ENCODE assay signal across 8 mouse cellular contexts in genomic region chr14:76658952-76659502, GRCm38 (mm10).
DNase-seq lines count a peak whose midpoint lies in the region; ATAC-seq and TF ChIP-seq lines count a peak whose summit lies in the region.

No protein-coding gene starts in this region.

- DNase-seq in kidney, postnatal 0 days (ENCODE audit: low spot score), result no peak
- DNase-seq in cerebellum, adult 11-12 months, result peak; percentile 33
- no peak for DNase-seq in urinary bladder, adult 18-20 months (ENCODE audit: low spot score in 2 of 2)
- DNase-seq in testis, postnatal 14 days (ENCODE audit: low spot score), result no peak

- no peaks in the 10 kb centered on the region for H3K36me3 ChIP-seq in kidney, postnatal 0 days (ENCODE audit: insufficient read depth, low read length)
- no peaks in the 10 kb centered on the region for H3K36me3 ChIP-seq in kidney, embryonic 16.5 days (ENCODE audit: insufficient read depth, low read length)
- H3K36me3 ChIP-seq in E14TG2a.4 (ENCODE audit: insufficient read depth, low read length) (no peaks in the 10 kb centered on the region), myocyte (ENCODE audit: control insufficient read depth, insufficient read depth) (no peaks in the 10 kb centered on the region)
- H3K36me3 ChIP-seq in hindbrain, embryonic 12.5 days, result no peaks in the 10 kb centered on the region

- no peak overlapping the region for H3ac ChIP-seq in myocyte (ENCODE audit: control insufficient read depth, insufficient read length)

- no peaks in the 10 kb centered on the region for H3K27me3 ChIP-seq in kidney, postnatal 0 days (ENCODE audit: insufficient read depth, low read length)
- no peaks in the 10 kb centered on the region for H3K27me3 ChIP-seq in kidney, embryonic 16.5 days (ENCODE audit: insufficient read depth, low read length)
- H3K27me3 ChIP-seq in E14TG2a.4 (ENCODE audit: insufficient read depth, low read length) (no peaks in the 10 kb centered on the region), myocyte (ENCODE audit: control insufficient read depth, insufficient read depth, insufficient read length) (no peaks in the 10 kb centered on the region)
- no peaks in the 10 kb centered on the region; the same call in 1 of the 2 replicates for H3K27me3 ChIP-seq in hindbrain, embryonic 12.5 days

- 0 out of 2 replicates have a peak, but pooled peaks have one; percentile 5 for ATAC-seq in kidney, postnatal 0 days (replicated peaks; ENCODE audit: low FRiP score, low read depth)
- ATAC-seq in kidney, embryonic 16.5 days (ENCODE audit: low FRiP score, low TSS enrichment), result no peak
- ATAC-seq in hindbrain, embryonic 12.5 days (ENCODE audit: low FRiP score), result no peak

- no peak for TF ChIP-seq POLR2A in myocyte (IDR thresholded peaks at IDR 0.05; ENCODE audit: insufficient read length, low read depth)

- H3K4me3 ChIP-seq in kidney, postnatal 0 days (replicated peaks; ENCODE audit: low read depth, low read length), result no peak overlapping the region
- H3K4me3 ChIP-seq in kidney, embryonic 16.5 days (ENCODE audit: low read length), result no peak overlapping the region
- H3K4me3 ChIP-seq in E14TG2a.4 (replicated peaks; ENCODE audit: low read length) (0 out of 2 replicates have a peak overlapping the region, but pooled peaks have one; percentile 13), myocyte (no peak overlapping the region)
- H3K4me3 ChIP-seq in hindbrain, embryonic 12.5 days, result no peak overlapping the region

- no peak for TF ChIP-seq CTCF in kidney, postnatal 0 days (IDR thresholded peaks at IDR 0.05; ENCODE audit: low read depth)
- TF ChIP-seq CTCF in E14TG2a.4 (conservative IDR thresholded peaks at IDR 0.05; ENCODE audit: low read length), result no peak

- H3K4me1 ChIP-seq in kidney, postnatal 0 days (replicated peaks; ENCODE audit: insufficient read depth, low read length), result no peaks in the 10 kb centered on the region
- peaks cover 15% of the 10 kb centered on the region for H3K4me1 ChIP-seq in kidney, embryonic 16.5 days (ENCODE audit: insufficient read depth, low read length)
- peaks cover 77% of the 10 kb centered on the region for H3K4me1 ChIP-seq in E14TG2a.4 (replicated peaks; ENCODE audit: low read depth, low read length)
- peaks cover 23% of the 10 kb centered on the region for H3K4me1 ChIP-seq in hindbrain, embryonic 12.5 days

- no peak overlapping the region for H3K4me2 ChIP-seq in kidney, postnatal 0 days (ENCODE audit: low read length)
- no peak overlapping the region for H3K4me2 ChIP-seq in kidney, embryonic 16.5 days (replicated peaks; ENCODE audit: low read depth, low read length)
- peak overlapping the region; percentile 84 for H3K4me2 ChIP-seq in myocyte (ENCODE audit: low read depth)
- H3K4me2 ChIP-seq in hindbrain, embryonic 12.5 days (replicated peaks), result no peak overlapping the region

- no peaks in the 10 kb centered on the region for H3K9me3 ChIP-seq in kidney, postnatal 0 days (replicated peaks; ENCODE audit: low read length)
- H3K9me3 ChIP-seq in kidney, embryonic 16.5 days (ENCODE audit: low read length), result no peaks in the 10 kb centered on the region
- no peaks in the 10 kb centered on the region for H3K9me3 ChIP-seq in E14TG2a.4 (ENCODE audit: low read length)
- H3K9me3 ChIP-seq in hindbrain, embryonic 12.5 days (replicated peaks), result no peaks in the 10 kb centered on the region

- H3K27ac ChIP-seq in kidney, postnatal 0 days, result no peak overlapping the region
- H3K27ac ChIP-seq in kidney, embryonic 16.5 days (ENCODE audit: low read length), result no peak overlapping the region
- no peak overlapping the region for H3K27ac ChIP-seq in hindbrain, embryonic 12.5 days

- H3K9ac ChIP-seq in kidney, postnatal 0 days (ENCODE audit: low read depth, low read length), result no peak overlapping the region
- H3K9ac ChIP-seq in kidney, embryonic 16.5 days (replicated peaks; ENCODE audit: low read length), result no peak overlapping the region
- no peak overlapping the region for H3K9ac ChIP-seq in hindbrain, embryonic 12.5 days

- H3K79me2 ChIP-seq in myocyte (ENCODE audit: control insufficient read depth, insufficient read depth), result no peaks in the 10 kb centered on the region

- 45% methylated on average over 15 of the region's 15 CpGs for WGBS in kidney, postnatal 0 days
- 56% methylated on average over 15 of the region's 15 CpGs for WGBS in kidney, embryonic 16.5 days
- 64% methylated on average over 15 of the region's 15 CpGs for WGBS in hindbrain, embryonic 12.5 days

TF ChIP-seq in myocyte, 11 proteins besides CTCF, POLR2A, EP300 and RAD21:
- TF ChIP-seq MYOG (IDR thresholded peaks at IDR 0.05; ENCODE audit: control insufficient read depth in 1 of 3, insufficient read depth in 1 of 3, insufficient read length in 2 of 3, low read depth in 2 of 3) (no peak), MYOD1 (IDR thresholded peaks at IDR 0.05; ENCODE audit: control insufficient read depth in 1 of 3, insufficient read length in 2 of 3, low read depth in 2 of 3) (peak in 2 of 3 experiments; percentile 61)
TF ChIP-seq in myocyte: peak in this region for 1.
